Mouse (Mus musculus): ENCODE data around the gene Gm10799.

DNA sequence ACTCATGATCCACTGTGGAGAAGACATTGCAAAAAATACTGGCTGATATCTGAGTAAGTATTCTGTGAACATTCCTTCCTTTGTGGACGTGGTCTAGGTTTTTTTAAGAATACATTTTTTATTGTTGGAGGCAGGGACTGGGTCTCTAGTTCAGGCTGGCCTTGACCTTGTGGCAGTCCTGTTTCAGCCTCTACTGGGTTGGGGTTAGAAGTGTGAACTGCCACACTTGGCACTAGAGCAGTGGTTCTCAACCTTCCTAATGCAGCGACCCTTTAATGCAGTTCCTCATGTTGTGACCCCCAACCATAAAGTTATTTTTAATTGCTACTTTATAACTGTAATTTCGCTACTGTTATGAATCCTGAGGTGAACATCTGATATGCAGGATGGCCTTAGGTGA, 38.0 kb downstream of the Gm10799 start:
- TF ChIP-seq USF1 (IDR thresholded peaks at IDR 0.05; ENCODE audit: low read depth) (no peak), CEBPB (IDR thresholded peaks at IDR 0.05; ENCODE audit: insufficient read depth, poor library complexity, severe bottlenecking) (no peak), POLR2A (IDR thresholded peaks at IDR 0.05; ENCODE audit: insufficient read length, low read depth) (no peak), TCF3 (IDR thresholded peaks at IDR 0.05; ENCODE audit: insufficient read length, low read depth) (no peak), MYOD1 (IDR thresholded peaks at IDR 0.05; ENCODE audit: control insufficient read depth in 1 of 3, insufficient read length in 2 of 3, low read depth in 2 of 3) (no peak), MAX (IDR thresholded peaks at IDR 0.05; ENCODE audit: low read depth) (no peak), E2F4 (IDR thresholded peaks at IDR 0.05; ENCODE audit: insufficient read depth) (no peak)
